Mouse (Mus musculus): ENCODE measurements at regions not wholly inside any gene's neighbourhood (a gene's known extent, or its start where the extent isn't known, plus 50 kb on each side); places are given as distances from the start of the nearest gene placed in this dataset.
"Not testable (repeated sequence)": the region's sequence is repeated elsewhere in the genome, so short reads cannot be mapped to it uniquely, and the experiment has no call there.

- not testable (repeated sequence) for DNase-seq
Measured at GRCm38 (mm10) chr3:61913186-61913585, 425.0 kb upstream of the Arhgef26 start.

DNA sequence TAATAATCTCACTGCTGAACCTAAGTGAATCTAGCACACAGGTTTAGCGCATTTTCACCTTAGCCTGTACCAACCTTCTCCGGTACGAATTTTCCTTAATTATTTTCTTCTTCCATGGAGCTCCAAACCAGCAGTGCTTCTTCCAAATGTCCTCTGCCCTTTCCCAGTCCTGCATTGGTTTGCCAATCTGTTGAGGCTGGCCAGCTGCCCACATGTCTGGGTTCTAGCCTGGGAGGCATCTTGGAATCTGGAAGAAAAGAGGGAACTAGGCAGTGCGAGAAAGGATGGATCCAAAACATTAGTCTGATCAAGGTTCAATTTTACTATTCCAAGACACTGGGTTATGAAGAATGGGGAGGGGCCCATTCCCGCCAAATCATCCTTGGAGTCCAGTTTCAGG lies 422.0 kb upstream of the Arhgef26 start:
- peak; percentile 17 for DNase-seq
